Mouse (Mus musculus): ENCODE measurements around the gene Gpc6.

- no peak for TF ChIP-seq CTCF (IDR thresholded peaks at IDR 0.05; ENCODE audit: low read depth)
- TF ChIP-seq EP300 (optimal IDR thresholded peaks at IDR 0.05): no peak
These were observed 168.5 kb downstream of the Gpc6 start for GRCm38 (mm10) chr14:117093586-117093985.

Measured in stomach, postnatal 0 days (tissue).